In genomic region chr8:81342236-81342998, GRCm38 (mm10) we compare ENCODE assay signal across 8 mouse cellular contexts. TPM values are rescaled to one million over a fixed set of nuclear protein-coding genes. Genes with fewer than 3 reads are reported as not detected.
DNase-seq lines count a peak whose midpoint lies in the region; ATAC-seq and TF ChIP-seq lines count a peak whose summit lies in the region.

Gene Inpp4b, plus strand, starts transcription at chr8:81342556.

- TF ChIP-seq CTCF in hindbrain, postnatal 0 days (IDR thresholded peaks at IDR 0.05; ENCODE audit: low read depth), result no peak

- no peaks in the 10 kb centered on the region for H3K4me1 ChIP-seq in hindbrain, postnatal 0 days (ENCODE audit: insufficient read depth, low read length)

- WGBS in hindbrain, postnatal 0 days, result under 1% methylated on average over 45 of the region's 46 CpGs

- peak; percentile 84 for ATAC-seq in hindbrain, postnatal 0 days
- ATAC-seq in megakaryocyte, adult 5-6 weeks (ENCODE audit: poor library complexity, severe bottlenecking), result peak; percentile 91

- H3K36me3 ChIP-seq in hindbrain, postnatal 0 days (ENCODE audit: insufficient read depth, low read length), result no peaks in the 10 kb centered on the region

- H3K9me3 ChIP-seq in hindbrain, postnatal 0 days (ENCODE audit: low read length), result no peaks in the 10 kb centered on the region

- peak within 1 kb of the TSS; percentile 74 for H3K27ac ChIP-seq in hindbrain, postnatal 0 days

- H3K4me2 ChIP-seq in hindbrain, postnatal 0 days (ENCODE audit: low read depth, low read length), result peak within 1 kb of the TSS; percentile 93

- peak within 1 kb of the TSS; percentile 58 for H3K9ac ChIP-seq in hindbrain, postnatal 0 days (replicated peaks; ENCODE audit: low read length)

- no peaks in the 10 kb centered on the region for H3K27me3 ChIP-seq in hindbrain, postnatal 0 days (ENCODE audit: insufficient read depth, low read length)

- peak; percentile 62 for DNase-seq in ZHBTc4 (ENCODE audit: low read depth, low spot score)
- peak; percentile 74 to 81 for DNase-seq in cerebellum, postnatal 36 days
- DNase-seq in gastrocnemius, adult 8-10 months (ENCODE audit: low spot score in 2 of 2), result peak; percentile 9 to 13
- DNase-seq in hindbrain, postnatal 0 days (ENCODE audit: low spot score), result peak; percentile 71
- DNase-seq in left cerebral cortex, adult 9 months (ENCODE audit: low spot score in 2 of 2), result peak; percentile 58 to 71
- peak; percentile 74 for DNase-seq in right cerebral cortex, adult 18-20 months
- DNase-seq in urinary bladder, adult 2 months (ENCODE audit: low spot score), result peak; percentile 34

- peak within 1 kb of the TSS; percentile 69 for H3K4me3 ChIP-seq in hindbrain, postnatal 0 days (ENCODE audit: low read length)

RNA-seq across cellular contexts. Expression of gene Inpp4b, which starts in this region (rescaled TPM):
- 10 to 100 TPM; 11.5 to 14.9 (median 13.7) TPM for total RNA-seq in gastrocnemius, adult 8-10 months (2022)
- total RNA-seq in hindbrain, postnatal 0 days (2014; rRNA removed), result 8.1 and 11.7 TPM in 2 replicates
- 8.2 and 10.5 TPM in 2 replicates for polyA plus RNA-seq in hindbrain, postnatal 0 days (2015; fragmentation: Nextera tagmentation; extraction: Ambion mirVana)
- 4.1 and 6.3 TPM in 2 replicates for total RNA-seq in megakaryocyte, adult 5-6 weeks (2015)
- 4.6 and 8.0 TPM in 2 replicates for total RNA-seq in megakaryocyte, adult 5-6 weeks (2017)
- 1.0 and 1.4 TPM in 2 replicates for polyA plus RNA-seq in urinary bladder, adult 2 months (2012; rRNA removed)

Comparison
In these comparisons a context has a peak if more than half of its experiments do, and no peak if none do; other contexts are left out.
1. Peak in every context shown above with its lines: DNase-seq, ATAC-seq, H3K4me3 ChIP-seq and H3K27ac ChIP-seq.
2. DNase-seq: peak in every context shown above with its lines; median percentile 78 in cerebellum, postnatal 36 days; 74 in right cerebral cortex, adult 18-20 months; 71 in hindbrain, postnatal 0 days; 64 in left cerebral cortex, adult 9 months; 62 in ZHBTc4; 34 in urinary bladder, adult 2 months; 11 in gastrocnemius, adult 8-10 months.